Mouse (Mus musculus) testis, postnatal 14 days (tissue): ENCODE data around the gene Ppp3cb.
"Not testable (repeated sequence)": the region's sequence is repeated elsewhere in the genome, so short reads cannot be mapped to it uniquely, and the experiment has no call there.

Source experiments
- DNase-seq: peaks from one replicate; pipeline ENCODE4 v3.0.0; 2021; ENCODE audit warnings: low spot score

Gene Ppp3cb

GRCm38 (mm10) chr14:20546415-20546814, at the start of gene Ppp3cb:
Gene Ppp3cb (minus strand): TSS chr14:20546573.
- peak; percentile 88 for DNase-seq

DNA sequence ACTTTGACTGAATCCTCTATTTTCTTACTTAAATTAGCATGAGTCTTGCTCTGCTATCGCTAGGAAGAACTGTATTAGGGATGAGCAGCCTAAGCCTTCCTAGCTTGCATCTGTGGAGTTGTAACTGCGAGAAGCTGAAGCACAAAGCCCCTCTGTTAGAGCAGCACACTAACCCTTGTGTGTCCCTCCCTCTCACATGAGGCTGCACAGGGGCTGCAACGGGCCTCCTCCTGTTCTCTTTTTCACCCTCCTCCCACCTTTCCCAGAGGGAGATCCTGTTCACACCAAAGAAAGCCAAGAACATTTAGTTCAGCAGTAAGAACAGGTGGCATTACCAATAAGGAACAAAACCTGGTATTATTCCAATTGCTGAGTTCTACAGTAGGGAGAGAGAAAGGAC, 49.4 kb upstream of the Ppp3cb start:
- DNase-seq: peak; percentile 40

GRCm38 (mm10) chr14:20587458-20587857, 41.1 kb upstream of the Ppp3cb start:
- no peak for DNase-seq

- DNase-seq: no peak
These were observed 32.5 kb upstream of the Ppp3cb start for GRCm38 (mm10) chr14:20578822-20579407.

DNA sequence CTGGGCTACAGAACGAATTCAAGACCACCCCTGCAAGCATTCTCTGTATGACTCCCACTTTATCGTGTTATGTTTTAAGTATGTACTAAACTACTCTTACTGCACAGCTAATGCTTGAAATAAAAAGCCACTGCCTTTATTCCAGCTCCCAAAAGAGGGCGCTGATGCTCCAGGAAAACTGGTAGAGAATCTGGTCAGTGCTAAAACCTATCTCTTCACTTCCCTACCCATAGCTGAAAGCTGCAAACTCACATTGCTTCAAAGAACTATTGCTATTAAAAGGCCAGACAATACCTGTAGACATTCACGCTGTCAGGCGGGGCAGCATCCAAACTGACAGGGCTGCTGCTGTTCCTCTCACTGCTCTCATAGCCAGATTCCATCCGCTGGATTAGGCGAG, 29.8 kb upstream of the Ppp3cb start:
- peak; percentile 36 for DNase-seq

- not testable (repeated sequence) for DNase-seq
These were observed 26.8 kb upstream of the Ppp3cb start for GRCm38 (mm10) chr14:20573196-20573595.

DNA sequence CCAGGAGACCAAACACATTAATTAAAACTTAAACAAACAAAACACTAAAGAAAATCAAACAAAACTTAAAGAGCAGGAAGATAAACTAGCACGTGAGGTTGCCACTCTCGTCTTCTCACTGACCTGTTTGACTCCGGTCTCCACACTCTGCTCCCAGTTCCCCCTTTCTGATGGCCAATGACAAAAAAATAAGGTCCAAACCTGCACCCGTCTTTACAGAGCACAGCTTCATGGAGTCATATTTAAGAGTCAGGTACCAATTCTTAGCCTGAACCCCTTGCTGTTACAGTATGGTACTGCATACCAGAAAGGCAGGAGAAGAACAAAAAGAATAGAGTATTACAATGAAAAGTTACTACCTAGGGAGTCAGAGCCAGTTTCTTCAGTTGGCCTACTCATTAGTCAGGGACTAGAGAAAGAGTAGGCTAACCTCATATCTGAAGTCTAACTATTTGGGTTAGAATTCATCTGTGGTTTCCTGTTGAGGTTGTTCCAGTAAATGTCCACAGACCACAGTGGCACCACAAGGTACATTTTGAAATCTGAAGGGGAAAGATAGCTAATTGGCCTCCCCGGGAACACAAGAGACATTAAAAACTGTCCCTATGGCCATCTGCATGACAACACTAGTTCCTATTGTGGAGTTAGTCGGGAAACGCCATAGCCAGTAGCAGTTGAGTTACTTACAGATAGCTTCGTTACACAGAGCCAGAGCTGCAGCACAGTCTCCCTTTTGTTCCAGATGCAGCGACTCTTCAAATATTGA, 19.1 kb upstream of the Ppp3cb start:
- DNase-seq: no peak

- no peak for DNase-seq
These were observed 18.3 kb upstream of the Ppp3cb start for GRCm38 (mm10) chr14:20564692-20565091.

DNA sequence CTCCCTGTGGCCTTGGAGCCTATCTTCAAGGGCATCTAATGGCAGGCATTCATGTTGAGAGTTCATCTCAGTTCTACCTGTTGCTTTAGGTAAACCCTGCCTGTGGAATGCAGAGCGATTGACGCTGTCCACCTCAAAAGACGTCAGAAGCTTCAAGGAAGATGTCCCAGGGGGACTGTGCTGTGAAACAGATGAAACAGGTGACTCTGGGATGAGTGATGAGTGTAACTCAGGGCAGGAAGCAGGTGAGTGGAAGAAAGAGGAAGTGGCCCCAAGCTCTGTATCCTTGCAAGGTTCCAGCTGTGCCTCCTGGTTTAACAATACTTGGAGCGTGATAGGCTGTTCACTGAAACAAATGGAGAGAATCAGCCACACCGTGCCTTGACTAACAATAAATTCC, 15.5 kb upstream of the Ppp3cb start:
- DNase-seq: no peak

- DNase-seq: no peak
These were observed 3.8 kb upstream of the Ppp3cb start for GRCm38 (mm10) chr14:20550136-20550535.

DNA sequence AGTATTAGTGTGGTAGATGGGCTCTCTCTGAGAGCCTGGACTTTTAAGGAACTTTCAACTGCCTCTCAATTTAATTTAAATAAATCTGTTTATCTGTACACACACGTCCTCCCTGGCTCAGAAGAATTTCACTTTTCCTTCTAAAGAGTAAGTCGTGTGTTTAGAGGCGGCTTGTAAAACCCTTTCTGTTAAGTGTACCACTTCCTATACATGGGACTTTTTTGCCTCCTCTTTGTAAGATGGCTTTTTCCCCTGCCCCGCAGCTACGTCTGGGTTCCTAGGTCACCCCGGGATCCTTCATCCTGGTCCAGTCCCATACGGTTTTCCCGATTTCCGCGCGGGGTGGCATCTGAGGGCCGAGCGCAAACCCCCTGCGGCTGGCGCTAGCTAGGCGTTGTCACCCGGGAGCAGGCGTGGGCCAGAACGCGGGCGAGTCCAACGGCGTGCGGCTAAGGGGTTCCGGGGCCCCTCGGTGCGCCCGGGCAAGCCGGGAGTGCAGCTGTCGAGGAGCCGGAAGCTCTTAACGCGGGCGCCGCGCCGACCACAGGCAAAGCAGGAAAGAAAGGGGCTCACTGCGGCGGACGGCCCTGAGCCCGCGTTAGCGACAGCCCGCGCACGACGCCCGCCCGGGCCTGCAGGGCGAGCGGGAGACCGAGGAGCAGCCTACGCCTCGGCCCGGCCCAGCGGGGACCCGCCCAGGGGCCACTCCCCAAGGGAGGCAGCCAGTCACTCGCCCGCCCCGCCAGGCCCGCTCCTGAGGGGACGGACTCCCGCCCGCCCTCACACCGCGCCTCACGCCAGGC, 643 bp downstream of the Ppp3cb start:
- peak; percentile 92 for DNase-seq

GRCm38 (mm10) chr14:20544467-20545411, 1.6 kb downstream of the Ppp3cb start:
- no peak for DNase-seq

GRCm38 (mm10) chr14:20529643-20530042, 16.7 kb downstream of the Ppp3cb start:
- DNase-seq: no peak

DNA sequence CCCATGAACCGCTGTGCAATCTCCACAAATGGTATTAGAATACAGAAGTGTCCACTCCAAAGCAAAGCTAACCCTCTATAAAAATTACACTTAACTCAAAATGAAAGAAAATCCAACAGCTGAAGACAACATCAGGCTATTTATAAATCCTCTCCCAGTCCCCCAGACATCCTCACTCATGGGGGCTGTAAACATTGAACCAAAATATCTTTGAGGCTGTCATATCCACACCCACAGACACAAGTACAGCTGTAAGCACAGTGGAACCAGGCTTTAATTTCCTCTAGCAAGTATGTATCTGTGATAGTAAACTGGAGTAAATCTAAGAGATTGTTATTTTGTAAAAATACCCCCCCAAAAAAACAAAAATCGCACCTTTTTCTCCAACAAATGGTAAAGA, 26.2 kb downstream of the Ppp3cb start:
- DNase-seq: no peak

DNA sequence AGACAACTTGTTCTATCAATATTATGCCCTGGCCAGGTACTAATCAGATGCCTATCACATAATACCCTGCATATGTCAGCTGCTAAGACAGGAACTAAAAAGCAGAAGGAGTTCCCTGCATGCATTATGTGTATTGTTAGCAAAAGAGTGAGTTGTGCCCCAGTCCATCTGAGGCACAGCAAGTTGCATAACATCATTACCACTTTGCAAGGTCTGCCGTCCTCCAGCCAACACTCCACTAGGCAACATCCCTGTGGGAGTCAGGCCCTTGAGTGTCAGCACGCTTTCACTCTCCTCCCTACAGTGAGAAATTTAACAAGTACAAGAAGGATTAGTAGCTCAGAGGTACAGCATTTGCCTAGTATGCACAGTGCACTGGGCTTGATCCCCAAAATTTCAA, 37.9 kb downstream of the Ppp3cb start:
- no peak for DNase-seq

GRCm38 (mm10) chr14:20502966-20503365, 43.4 kb downstream of the Ppp3cb start:
- DNase-seq: no peak

- DNase-seq: no peak
These were observed 46.4 kb downstream of the Ppp3cb start for GRCm38 (mm10) chr14:20499982-20500381.

GRCm38 (mm10) chr14:20496603-20497002, 49.8 kb downstream of the Ppp3cb start, which contains the start of gene Mss51:
Gene Mss51 (minus strand): TSS chr14:20496901.
- DNase-seq: no peak

GRCm38 (mm10) chr14:20486031-20486430, 60.3 kb downstream of the Ppp3cb start:
- no peak for DNase-seq

DNA sequence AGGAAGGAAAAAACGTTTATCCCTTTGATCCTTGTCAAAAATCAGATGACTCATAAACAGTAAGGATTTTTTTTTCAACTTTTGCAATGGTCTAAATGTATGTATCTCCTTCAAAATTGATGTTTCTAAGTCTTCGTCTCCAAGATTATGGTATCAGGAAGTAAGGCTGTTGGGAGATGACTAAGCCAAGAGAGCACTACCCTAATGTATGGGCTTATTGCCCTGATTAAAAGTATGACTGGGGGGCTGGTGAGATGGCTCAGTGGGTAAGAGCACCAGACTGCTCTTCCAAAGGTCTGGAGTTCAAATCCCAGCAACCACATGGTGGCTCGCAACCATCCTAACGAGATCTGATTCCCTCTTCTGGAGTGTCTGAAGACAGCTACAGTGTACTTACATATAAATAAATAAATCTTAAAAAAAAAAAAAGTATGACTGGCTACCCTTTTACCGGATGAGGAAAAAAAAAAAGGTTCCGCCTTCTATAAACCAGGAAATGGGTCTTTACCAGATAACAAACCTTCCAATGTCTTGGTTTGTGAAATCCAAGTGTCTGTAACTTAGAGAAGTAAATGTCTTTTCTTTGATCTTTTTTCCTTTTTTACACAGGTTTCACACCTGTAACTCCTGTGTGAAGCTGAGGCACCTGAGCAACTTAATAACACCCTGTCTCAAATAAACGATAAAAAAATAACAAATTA, 64.2 kb downstream of the Ppp3cb start:
- no peak for DNase-seq

DNA sequence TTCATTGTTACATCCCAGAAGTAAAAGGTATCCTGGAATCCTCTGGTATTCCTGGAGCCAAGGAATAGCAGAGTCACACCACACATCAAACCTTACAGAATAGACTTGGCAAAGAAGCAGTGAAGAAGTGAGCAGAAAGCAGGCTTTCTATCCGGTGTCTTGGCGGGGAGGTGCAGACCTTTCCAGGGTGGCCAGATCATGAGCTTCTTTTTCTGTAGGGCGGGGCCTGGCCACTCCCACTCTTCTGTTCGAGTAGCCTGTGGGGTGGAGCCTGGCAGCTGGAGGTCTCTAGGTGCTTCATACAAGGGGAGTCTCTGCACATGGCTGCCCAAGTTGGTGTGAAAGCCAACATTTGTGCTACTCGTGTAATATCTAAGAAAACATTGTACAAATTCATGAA, 65.2 kb downstream of the Ppp3cb start:
- peak; percentile 28 for DNase-seq
